Mouse (Mus musculus) MN1 (cell line): ENCODE data around the gene Anks4b.

ENCODE experiments used
- DNase-seq: peaks from one replicate; pipeline ENCODE4 v3.0.0-alpha.2; 2016; ENCODE audit warnings: low spot score

Anks4b gene

GRCm38 (mm10) chr7:120173603-120174244 lies at the start of gene Anks4b:
Anks4b (plus strand) TSS chr7:120173858.
- DNase-seq = no peak

- peak; percentile 83 for DNase-seq
These were observed 48.8 kb upstream of the Anks4b start for GRCm38 (mm10) chr7:120124844-120125243.

- DNase-seq = no peak
These were observed 46.5 kb upstream of the Anks4b start for GRCm38 (mm10) chr7:120126976-120127685.

GRCm38 (mm10) chr7:120127686-120128059 lies 46.0 kb upstream of the Anks4b start:
- DNase-seq = no peak

DNA sequence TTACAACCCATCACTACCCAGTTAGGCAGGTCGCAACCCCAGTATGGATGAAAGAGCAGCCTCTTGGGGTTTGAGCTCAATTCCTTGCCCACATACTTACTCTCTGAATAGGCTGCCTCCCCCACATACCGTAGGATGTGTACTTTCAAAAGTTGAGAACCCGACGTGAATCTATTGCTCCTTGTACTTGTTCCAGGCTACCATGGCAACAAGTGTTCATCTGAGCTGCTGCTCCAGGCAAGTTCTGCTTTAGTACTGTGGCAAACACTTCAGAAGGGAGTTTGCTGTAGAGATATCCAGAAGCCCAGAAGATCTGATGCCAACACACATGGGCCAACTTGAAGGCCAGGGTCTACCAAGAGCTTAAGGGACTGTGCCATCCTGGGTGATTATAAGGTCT lies 44.7 kb upstream of the Anks4b start:
- DNase-seq = no peak

- DNase-seq = no peak
These were observed 30.9 kb upstream of the Anks4b start for GRCm38 (mm10) chr7:120142743-120143142.

DNA sequence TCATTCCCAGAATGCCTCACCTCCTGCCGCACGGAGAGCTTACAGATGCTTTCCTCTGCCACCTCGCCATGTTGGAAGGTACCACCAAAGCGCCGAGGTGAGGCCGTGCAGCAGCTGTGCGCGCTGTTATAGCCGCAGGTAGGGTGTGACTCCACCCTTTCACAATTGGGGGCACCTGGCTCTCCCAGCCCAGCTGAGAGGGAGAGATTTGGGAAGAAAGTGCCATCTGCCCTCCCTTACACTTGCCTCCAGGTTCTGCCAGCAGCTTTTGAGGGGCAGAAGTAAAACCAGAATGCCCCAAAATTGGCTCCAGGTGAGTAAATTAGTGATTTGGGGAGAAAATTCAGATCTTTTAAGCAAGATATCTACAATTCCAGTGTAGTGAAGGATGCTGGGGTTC lies 28.5 kb upstream of the Anks4b start, which contains the start of gene Zp2:
Gene Zp2, minus strand, starts transcription at position 101 of the 400 bp plus-strand sequence.
- DNase-seq = no peak

- DNase-seq = no peak
These were observed 23.4 kb upstream of the Anks4b start for GRCm38 (mm10) chr7:120150257-120150656.

DNA sequence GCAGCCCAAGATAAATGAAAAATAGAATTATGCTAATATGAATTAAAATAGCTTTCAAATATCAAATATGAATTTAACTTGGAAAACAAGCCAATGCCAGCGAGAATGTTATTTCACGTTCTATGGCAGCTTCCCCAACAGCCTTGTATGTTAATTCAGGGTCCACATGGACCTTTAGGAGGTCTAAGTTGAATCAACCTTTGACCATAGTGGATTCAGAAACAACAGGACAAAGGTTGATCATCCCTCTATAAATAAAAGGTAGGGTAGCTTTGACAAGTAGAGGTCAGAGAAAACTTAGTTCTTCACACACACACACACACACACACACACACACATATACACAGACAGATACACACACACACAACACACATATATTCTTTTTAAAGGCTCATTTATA lies 22.8 kb upstream of the Anks4b start:
- DNase-seq = no peak

DNA sequence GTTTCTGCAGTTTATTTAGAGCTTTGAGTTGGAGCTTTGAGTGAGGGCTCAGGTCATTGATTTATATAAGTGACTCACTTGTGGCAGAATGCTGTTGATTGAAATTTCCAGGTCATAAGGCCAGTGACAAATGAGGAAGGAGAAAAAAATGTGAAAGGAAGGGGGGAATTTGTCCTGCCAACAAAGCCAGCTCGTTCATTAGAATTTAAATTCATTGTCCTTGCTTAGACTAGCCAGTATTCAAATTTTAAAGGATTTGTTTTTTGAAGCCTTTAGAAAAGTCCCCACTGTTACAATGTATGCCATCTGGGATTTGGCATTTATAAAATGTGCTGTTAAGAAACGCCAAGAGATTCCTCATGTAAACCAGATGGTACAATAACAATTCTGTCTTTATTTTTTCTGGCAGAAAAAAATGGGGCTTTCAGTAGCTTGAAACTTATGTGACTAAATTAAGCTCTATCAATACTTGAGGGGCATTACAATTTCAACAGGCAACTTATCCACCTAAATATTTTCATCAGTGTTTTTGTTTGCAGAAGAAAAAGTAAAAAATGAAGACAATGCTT lies 16.7 kb upstream of the Anks4b start:
- DNase-seq = no peak

- no peak for DNase-seq
These were observed 16.0 kb upstream of the Anks4b start for GRCm38 (mm10) chr7:120157575-120158061.

- DNase-seq = no peak
These were observed 15.5 kb upstream of the Anks4b start for GRCm38 (mm10) chr7:120158121-120158613.

DNA sequence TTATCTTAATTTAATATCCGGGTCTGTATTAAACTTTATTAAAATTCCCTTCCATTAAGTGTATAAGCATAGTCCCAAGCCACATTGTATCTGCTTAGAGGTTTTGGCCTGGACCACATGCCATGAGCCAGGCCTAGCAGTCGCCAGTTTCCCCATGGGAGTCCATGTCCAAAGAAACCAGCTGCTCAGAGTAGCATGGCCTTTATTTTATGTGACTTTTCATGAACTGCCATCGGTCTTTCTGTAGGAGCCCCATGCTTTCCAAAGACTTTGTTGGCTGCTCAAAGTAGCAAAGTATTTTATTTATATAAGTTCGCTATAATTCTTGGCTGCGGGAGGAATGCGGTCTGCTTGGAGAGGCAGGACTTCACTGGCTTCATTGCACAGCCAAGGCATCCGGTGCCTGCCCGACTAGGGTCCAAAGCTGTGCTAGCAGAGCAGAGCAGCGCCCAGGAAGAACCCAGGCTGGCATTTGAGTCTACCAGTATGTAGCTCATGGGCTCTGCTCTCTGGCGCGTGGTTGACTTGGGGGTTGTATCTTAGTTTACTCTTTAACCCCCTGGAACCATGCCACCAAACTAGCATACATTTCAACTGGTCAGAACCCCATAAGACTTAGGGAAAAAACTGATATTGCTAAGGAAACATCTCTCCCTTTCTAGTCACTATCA lies 9.9 kb upstream of the Anks4b start:
- no peak for DNase-seq

DNA sequence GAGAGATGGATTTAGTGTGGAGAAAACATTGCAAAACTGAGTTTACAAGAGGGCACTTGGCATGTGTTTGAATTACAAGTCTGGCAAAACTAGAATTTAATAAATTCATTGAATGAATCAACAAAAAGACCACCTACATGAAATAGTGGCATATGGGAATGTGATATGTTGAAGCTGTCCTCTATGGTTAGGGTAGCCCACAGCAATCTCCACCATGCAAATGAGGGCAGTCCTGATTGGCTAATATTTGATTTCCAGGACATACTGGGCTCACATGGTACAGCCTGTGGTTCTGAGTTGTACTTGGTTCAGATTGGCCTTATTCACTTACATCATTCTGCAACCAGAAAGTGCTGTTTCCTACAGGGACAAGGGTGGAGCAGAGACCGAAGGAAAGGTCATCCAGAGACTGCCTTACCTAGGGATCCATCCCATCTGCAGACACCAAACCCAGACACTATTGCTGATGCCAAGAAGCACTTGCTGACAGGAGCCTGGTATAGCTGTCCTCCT lies 1.4 kb upstream of the Anks4b start:
- DNase-seq = no peak

- DNase-seq = no peak
These were observed 1.3 kb downstream of the Anks4b start for GRCm38 (mm10) chr7:120174723-120175504.

GRCm38 (mm10) chr7:120177611-120178010 lies 4.0 kb downstream of the Anks4b start:
- no peak for DNase-seq

GRCm38 (mm10) chr7:120178935-120179334 lies 5.3 kb downstream of the Anks4b start:
- peak; percentile 24 for DNase-seq

DNA sequence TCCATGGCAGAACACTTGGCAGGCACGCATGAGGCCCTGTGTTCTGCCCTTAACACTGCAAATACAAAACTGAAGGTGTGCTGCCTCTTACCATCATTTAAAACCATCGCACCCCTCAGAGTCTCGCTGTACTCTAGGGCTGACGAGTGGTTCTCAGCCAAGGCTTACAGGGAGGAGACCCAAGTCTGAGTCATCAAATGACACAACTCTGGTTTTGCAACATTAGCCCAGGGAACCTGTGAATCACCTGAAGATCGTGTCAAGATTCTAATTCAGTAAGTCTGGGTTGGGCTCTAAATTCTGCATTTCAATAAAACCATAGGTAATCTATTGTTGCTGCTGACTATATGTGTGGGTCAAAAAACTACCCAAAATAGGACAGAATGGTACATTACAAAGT lies 6.9 kb downstream of the Anks4b start:
- no peak for DNase-seq

GRCm38 (mm10) chr7:120181401-120182230 lies 8.0 kb downstream of the Anks4b start:
- DNase-seq = no peak

- DNase-seq = no peak
These were observed 9.2 kb downstream of the Anks4b start for GRCm38 (mm10) chr7:120182891-120183290.

DNA sequence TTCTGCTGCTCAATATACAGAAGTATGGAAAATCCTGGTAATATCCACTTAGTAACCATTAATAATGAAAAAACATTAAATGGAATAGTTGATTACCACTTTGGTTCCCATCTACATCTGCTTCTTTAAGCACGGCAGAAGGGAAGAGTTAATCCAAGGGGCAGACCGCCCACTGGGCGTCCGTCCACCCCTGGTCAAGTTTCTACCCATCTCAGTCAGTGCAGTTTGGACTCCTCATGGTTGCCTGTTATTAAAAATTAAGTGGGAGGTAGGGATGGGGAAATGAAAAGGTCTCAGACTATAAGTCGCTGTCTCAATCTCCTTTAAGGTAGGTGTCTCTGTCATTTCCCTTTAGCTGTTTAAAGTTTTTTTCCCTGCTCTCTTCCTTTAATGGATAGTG lies 15.3 kb downstream of the Anks4b start:
- DNase-seq = no peak
